8 mouse cellular contexts compared by ENCODE assay signal in genomic region chr9:59751966-59752365, GRCm38 (mm10). TPM values are rescaled to one million over a fixed set of nuclear protein-coding genes. Genes with fewer than 3 reads are reported as not detected.
DNase-seq lines count a peak whose midpoint lies in the region; ATAC-seq and TF ChIP-seq lines count a peak whose summit lies in the region.

No protein-coding gene starts in this region.

- peak overlapping the region; percentile 98; the same call in 1 of the 2 replicates for H3K27ac ChIP-seq in kidney, postnatal 0 days
- H3K27ac ChIP-seq in hindbrain, embryonic 16.5 days (ENCODE audit: low read depth, low read length) = no peak overlapping the region; the same call in none of the 2 replicates
- H3K27ac ChIP-seq in midbrain, embryonic 16.5 days (ENCODE audit: low read length) = no peak overlapping the region

- no peaks in the 10 kb centered on the region for H3K9me3 ChIP-seq in kidney, postnatal 0 days (replicated peaks; ENCODE audit: low read length)
- no peaks in the 10 kb centered on the region for H3K9me3 ChIP-seq in hindbrain, embryonic 16.5 days (ENCODE audit: control insufficient read depth, low read length)
- H3K9me3 ChIP-seq in midbrain, embryonic 16.5 days (replicated peaks; ENCODE audit: control insufficient read depth, low read length, poor library complexity, severe bottlenecking) = no peaks in the 10 kb centered on the region

- no peak for ATAC-seq in kidney, postnatal 0 days (replicated peaks; ENCODE audit: low FRiP score, low read depth)
- no peak for ATAC-seq in hindbrain, embryonic 16.5 days
- no peak for ATAC-seq in midbrain, embryonic 16.5 days
- no peak for ATAC-seq in megakaryocyte-erythroid progenitor cell, adult 5-6 weeks (replicated peaks; ENCODE audit: low FRiP score, low TSS enrichment, poor library complexity, severe bottlenecking)

- H3K4me3 ChIP-seq in kidney, postnatal 0 days (replicated peaks; ENCODE audit: low read depth, low read length) = peak overlapping the region; percentile 83
- H3K4me3 ChIP-seq in hindbrain, embryonic 16.5 days (ENCODE audit: low read length) = peak overlapping the region; percentile 86
- peak overlapping the region; percentile 95 for H3K4me3 ChIP-seq in midbrain, embryonic 16.5 days (ENCODE audit: low read depth, low read length)

- H3K4me1 ChIP-seq in kidney, postnatal 0 days (replicated peaks; ENCODE audit: insufficient read depth, low read length) = no peaks in the 10 kb centered on the region
- peaks cover 6% of the 10 kb centered on the region for H3K4me1 ChIP-seq in hindbrain, embryonic 16.5 days (ENCODE audit: control insufficient read depth, insufficient read depth, low read depth, low read length)
- H3K4me1 ChIP-seq in midbrain, embryonic 16.5 days (ENCODE audit: control insufficient read depth, insufficient read depth, low read length) = peaks cover 16% of the 10 kb centered on the region

- no peaks in the 10 kb centered on the region for H3K27me3 ChIP-seq in kidney, postnatal 0 days (ENCODE audit: insufficient read depth, low read length)
- H3K27me3 ChIP-seq in hindbrain, embryonic 16.5 days (replicated peaks; ENCODE audit: control insufficient read depth, insufficient read depth, low read length) = no peaks in the 10 kb centered on the region
- no peaks in the 10 kb centered on the region for H3K27me3 ChIP-seq in midbrain, embryonic 16.5 days (ENCODE audit: control insufficient read depth, insufficient read depth, low read depth, low read length)

- peak overlapping the region; percentile 75 for H3K4me2 ChIP-seq in kidney, postnatal 0 days (ENCODE audit: low read length)
- H3K4me2 ChIP-seq in hindbrain, embryonic 16.5 days (ENCODE audit: low read length) = peak overlapping the region; percentile 59
- H3K4me2 ChIP-seq in midbrain, embryonic 16.5 days (ENCODE audit: low read length) = peak overlapping the region; percentile 90

- peak overlapping the region; percentile 89 for H3K9ac ChIP-seq in kidney, postnatal 0 days (ENCODE audit: low read depth, low read length)
- peak overlapping the region; percentile 88 for H3K9ac ChIP-seq in hindbrain, embryonic 16.5 days (ENCODE audit: low read depth, low read length)
- H3K9ac ChIP-seq in midbrain, embryonic 16.5 days (ENCODE audit: low read depth, low read length) = peak overlapping the region; percentile 99

- TF ChIP-seq CTCF in kidney, postnatal 0 days (IDR thresholded peaks at IDR 0.05; ENCODE audit: low read depth) = no peak

- 2% methylated on average over 2 of the region's 2 CpGs for WGBS in kidney, postnatal 0 days
- WGBS in hindbrain, embryonic 16.5 days = 5% methylated on average over 2 of the region's 2 CpGs
- 4% methylated on average over 2 of the region's 2 CpGs for WGBS in midbrain, embryonic 16.5 days

- no peaks in the 10 kb centered on the region for H3K36me3 ChIP-seq in kidney, postnatal 0 days (ENCODE audit: insufficient read depth, low read length)
- no peaks in the 10 kb centered on the region for H3K36me3 ChIP-seq in hindbrain, embryonic 16.5 days (ENCODE audit: control insufficient read depth, insufficient read depth, low read length)
- H3K36me3 ChIP-seq in midbrain, embryonic 16.5 days (ENCODE audit: control insufficient read depth, insufficient read depth, low read length) = no peaks in the 10 kb centered on the region

- DNase-seq in kidney, postnatal 0 days (ENCODE audit: low spot score) = peak; percentile 37
- DNase-seq in kidney, adult 11 months = no peak
- peak; percentile 30 for DNase-seq in brain, adult 2 months (ENCODE audit: low read depth, low spot score)
- DNase-seq in natural killer cell, adult 2 months (ENCODE audit: low spot score in 2 of 2) = no peak
- DNase-seq in kidney, postnatal 25 days = no peak

RNA-seq across cellular contexts. Expression of gene Myo9a, which starts 1.3 kb away (rescaled TPM):
- 12.4 and 14.5 TPM in 2 replicates for polyA plus RNA-seq in kidney, postnatal 0 days (2015; fragmentation: Nextera tagmentation; extraction: Ambion mirVana)
- polyA plus RNA-seq in hindbrain, embryonic 16.5 days (2015; fragmentation: Nextera tagmentation; extraction: Ambion mirVana) = 23.2 and 24.9 TPM in 2 replicates
- polyA plus RNA-seq in midbrain, embryonic 16.5 days (2015; fragmentation: Nextera tagmentation; extraction: Ambion mirVana) = 26.8 and 30.3 TPM in 2 replicates
- total RNA-seq in megakaryocyte-erythroid progenitor cell, adult 5-6 weeks (2014; fragmentation: Nextera tagmentation) = 12.0 and 19.4 TPM in 2 replicates
- total RNA-seq in megakaryocyte-erythroid progenitor cell, adult 5-6 weeks (2017) = 11.8 and 15.9 TPM in 2 replicates

RNA-seq across cellular contexts. Expression of gene Senp8, which starts 1.5 kb away (rescaled TPM):
- polyA plus RNA-seq in kidney, postnatal 0 days (2015; fragmentation: Nextera tagmentation; extraction: Ambion mirVana) = 8.6 and 9.2 TPM in 2 replicates
- polyA plus RNA-seq in hindbrain, embryonic 16.5 days (2015; fragmentation: Nextera tagmentation; extraction: Ambion mirVana) = 10.0 and 11.2 TPM in 2 replicates
- polyA plus RNA-seq in midbrain, embryonic 16.5 days (2015; fragmentation: Nextera tagmentation; extraction: Ambion mirVana) = 12.0 and 12.6 TPM in 2 replicates
- total RNA-seq in megakaryocyte-erythroid progenitor cell, adult 5-6 weeks (2014; fragmentation: Nextera tagmentation) = 3.3 and 3.6 TPM in 2 replicates
- total RNA-seq in megakaryocyte-erythroid progenitor cell, adult 5-6 weeks (2017) = 3.8 and 5.6 TPM in 2 replicates

Comparison
In these comparisons a context has a peak if more than half of its experiments do, and no peak if none do; other contexts are left out.
1. DNase-seq: peak in kidney, postnatal 0 days (single experiment) and brain, adult 2 months (single experiment); none in kidney, adult 11 months (single experiment), natural killer cell, adult 2 months (0 of 2) and kidney, postnatal 25 days (0 of 2).
2. Peak in every context shown above with its lines, with median percentiles within 50 percentile points of each other: H3K4me2 ChIP-seq, H3K4me3 ChIP-seq and H3K9ac ChIP-seq.